Mouse (Mus musculus) lung, embryonic 16.5 days (tissue): ENCODE data around the gene Ifi35. TPM values are rescaled to one million over a fixed set of nuclear protein-coding genes. Genes with fewer than 3 reads are reported as not detected.

Source experiments
- ATAC-seq: fragments of 200-750 bp; cut with Nextera tagmentation; 2 replicates; pipeline ENCODE4 v1.8.0; 2017; ENCODE audit warnings: low read depth, mild to moderate bottlenecking, moderate library complexity
- H3K27ac ChIP-seq: fragments of 300-500 bp; sonication (generic); 2 replicates; pipeline ENCODE4 v1.5.1; 2014; ENCODE audit warnings: mild to moderate bottlenecking, control low read depth, low read length
- H3K27me3 ChIP-seq: fragments of 300-500 bp; sonication (generic); 2 replicates; pipeline ENCODE4 v1.6.1; 2014; ENCODE audit warnings: low read depth, low read length, mixed read lengths; ENCODE audit not compliant: control insufficient read depth, insufficient read depth
- H3K36me3 ChIP-seq: fragments of 300-500 bp; sonication (generic); 2 replicates; pipeline ENCODE4 v1.6.1; 2014; ENCODE audit warnings: low read length; ENCODE audit not compliant: control insufficient read depth, insufficient read depth
- H3K4me1 ChIP-seq: fragments of 300-500 bp; sonication (generic); replicated peaks from 2 replicates; pipeline ENCODE4 v1.6.1; 2014; ENCODE audit warnings: low read length, mixed read lengths; ENCODE audit not compliant: control insufficient read depth, insufficient read depth
- H3K4me2 ChIP-seq: fragments of 300-500 bp; sonication (generic); 2 replicates; pipeline ENCODE4 v1.6.1; 2014; ENCODE audit warnings: low read depth, low read length, control low read depth
- H3K4me3 ChIP-seq: fragments of 300-500 bp; sonication (generic); 2 replicates; pipeline ENCODE4 v1.5.1; 2014; ENCODE audit warnings: mild to moderate bottlenecking, low read length, control low read depth
- H3K9ac ChIP-seq: fragments of 300-500 bp; sonication (generic); 2 replicates; pipeline ENCODE4 v1.6.1; 2014; ENCODE audit warnings: low read length, control low read depth
- H3K9me3 ChIP-seq: fragments of 300-500 bp; sonication (generic); 2 replicates; pipeline ENCODE4 v1.6.1; 2016; ENCODE audit warnings: low read length; ENCODE audit not compliant: control insufficient read depth
- WGBS: fragments of 180-500 bp; shearing (Covaris S2); extraction: QIAGEN DNeasy Blood & Tissue Kit; methylation state at CpG from one replicate; pipeline ENCODE4 v1.1.7; 2014; 5-methylcytosine and 5-hydroxymethylcytosine counted together
- polyA plus RNA-seq: library from polyadenylated mRNA; unstranded; fragments of >200 nt; fragmentation: Nextera tagmentation; extraction: Ambion mirVana; gene quantifications from 2 replicates; pipeline ENCODE4 v1.2.1, GENCODE M21; 2015

The Ifi35 gene
- polyA plus RNA-seq, 1 experiment from 2014 or later, result 27.3 TPM

GRCm38 (mm10) chr11:101480912-101481311, 32.7 kb downstream of the Ifi35 start:
- no peaks in the 10 kb centered on the region for H3K36me3 ChIP-seq
- H3K27ac ChIP-seq, result no peak overlapping the region
- no peak for ATAC-seq
- H3K27me3 ChIP-seq, result no peaks in the 10 kb centered on the region
- WGBS, result 13% methylated on average over 6 of the region's 6 CpGs
- H3K9me3 ChIP-seq, result no peaks in the 10 kb centered on the region
- no peak overlapping the region for H3K4me3 ChIP-seq
- no peak overlapping the region for H3K9ac ChIP-seq
- no peak overlapping the region for H3K4me2 ChIP-seq
- H3K4me1 ChIP-seq, result peaks cover 8% of the 10 kb centered on the region

DNA sequence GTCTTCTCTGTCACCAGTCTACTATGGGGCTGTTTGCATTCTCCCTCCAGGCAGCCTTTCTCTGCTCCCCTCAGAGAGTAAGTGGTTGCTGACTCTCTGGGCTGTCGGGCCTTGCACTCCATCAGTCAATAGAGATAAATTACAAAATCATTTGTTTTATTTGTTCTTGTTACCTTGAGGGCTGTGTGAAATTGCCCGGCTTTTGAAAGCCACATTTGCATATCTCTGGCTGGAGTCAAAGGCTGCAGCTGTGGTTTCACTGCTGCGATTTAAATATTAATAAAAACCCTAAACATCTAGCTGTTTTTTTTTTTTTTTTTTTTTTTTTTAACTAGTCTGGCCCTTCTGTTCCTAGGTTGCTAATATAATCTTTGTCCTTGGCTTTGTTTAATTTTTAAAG, 35.6 kb downstream of the Ifi35 start:
- no peak overlapping the region for H3K9ac ChIP-seq
- 23% methylated on average over 3 of the region's 3 CpGs for WGBS
- H3K36me3 ChIP-seq, result 0 out of 2 replicates have a peak, but pooled peaks cover 3% of the 10 kb centered on the region
- no peak overlapping the region for H3K4me2 ChIP-seq
- H3K4me3 ChIP-seq, result no peak overlapping the region
- H3K4me1 ChIP-seq, result peaks cover 7% of the 10 kb centered on the region
- no peak overlapping the region for H3K27ac ChIP-seq
- H3K9me3 ChIP-seq, result no peaks in the 10 kb centered on the region
- ATAC-seq, result no peak
- H3K27me3 ChIP-seq, result no peaks in the 10 kb centered on the region

GRCm38 (mm10) chr11:101484245-101484644, 36.0 kb downstream of the Ifi35 start:
- no peak for ATAC-seq
- H3K9ac ChIP-seq, result no peak overlapping the region
- WGBS, result 54% methylated on average over 6 of the region's 6 CpGs
- H3K27ac ChIP-seq, result no peak overlapping the region
- no peaks in the 10 kb centered on the region for H3K9me3 ChIP-seq
- H3K4me1 ChIP-seq, result peaks cover 2% of the 10 kb centered on the region
- no peaks in the 10 kb centered on the region for H3K27me3 ChIP-seq
- H3K36me3 ChIP-seq, result 0 out of 2 replicates have a peak, but pooled peaks cover 3% of the 10 kb centered on the region
- H3K4me2 ChIP-seq, result no peak overlapping the region
- H3K4me3 ChIP-seq, result no peak overlapping the region

- Histone ChIP-seq H3K4me2 (no peak overlapping the region), H3K4me3 (no peak overlapping the region), H3K4me1 (no peaks in the 10 kb centered on the region), H3K27me3 (no peaks in the 10 kb centered on the region), H3K9ac (no peak overlapping the region), H3K9me3 (no peaks in the 10 kb centered on the region), H3K27ac (no peak overlapping the region), H3K36me3 (0 out of 2 replicates have a peak, but pooled peaks cover 3% of the 10 kb centered on the region)
- WGBS, result 76% methylated on average over 7 of the region's 7 CpGs
- no peak for ATAC-seq
Observed at GRCm38 (mm10) chr11:101484814-101485213, 36.6 kb downstream of the Ifi35 start.

- no peak overlapping the region for H3K9ac ChIP-seq
- H3K27me3 ChIP-seq, result no peaks in the 10 kb centered on the region
- H3K36me3 ChIP-seq, result 0 out of 2 replicates have a peak, but pooled peaks cover 3% of the 10 kb centered on the region
- H3K27ac ChIP-seq, result no peak overlapping the region
- WGBS, result 42% methylated on average over 6 of the region's 6 CpGs
- H3K4me1 ChIP-seq, result no peaks in the 10 kb centered on the region
- no peak overlapping the region for H3K4me2 ChIP-seq
- no peaks in the 10 kb centered on the region for H3K9me3 ChIP-seq
- H3K4me3 ChIP-seq, result no peak overlapping the region
- ATAC-seq, result no peak
Observed at GRCm38 (mm10) chr11:101485509-101486028, 37.4 kb downstream of the Ifi35 start.

DNA sequence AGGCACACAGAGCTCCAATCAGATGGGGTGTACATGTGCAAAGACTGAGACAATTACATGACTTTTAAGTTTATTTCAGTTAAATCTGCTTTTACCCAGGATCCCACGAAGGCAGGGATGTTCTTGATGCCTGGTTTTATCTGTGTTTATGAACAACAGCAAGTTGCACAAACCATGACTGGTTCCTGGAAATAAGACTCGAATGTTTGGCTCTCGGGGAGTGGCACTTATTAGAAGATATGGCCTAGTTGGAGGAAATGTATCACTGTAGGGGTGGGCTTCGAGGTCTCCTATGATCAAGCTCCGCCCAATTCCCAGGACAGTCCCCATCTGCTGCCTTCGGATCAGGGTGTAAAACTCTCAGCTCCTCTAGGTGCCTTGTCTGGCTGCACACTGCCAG, 37.9 kb downstream of the Ifi35 start:
- 0 out of 2 replicates have a peak, but pooled peaks cover 3% of the 10 kb centered on the region for H3K36me3 ChIP-seq
- H3K4me2 ChIP-seq, result no peak overlapping the region
- no peak for ATAC-seq
- no peak overlapping the region for H3K27ac ChIP-seq
- H3K27me3 ChIP-seq, result no peaks in the 10 kb centered on the region
- no peak overlapping the region for H3K9ac ChIP-seq
- 61% methylated on average over 6 of the region's 6 CpGs for WGBS
- H3K4me1 ChIP-seq, result no peaks in the 10 kb centered on the region
- no peak overlapping the region for H3K4me3 ChIP-seq
- no peaks in the 10 kb centered on the region for H3K9me3 ChIP-seq

DNA sequence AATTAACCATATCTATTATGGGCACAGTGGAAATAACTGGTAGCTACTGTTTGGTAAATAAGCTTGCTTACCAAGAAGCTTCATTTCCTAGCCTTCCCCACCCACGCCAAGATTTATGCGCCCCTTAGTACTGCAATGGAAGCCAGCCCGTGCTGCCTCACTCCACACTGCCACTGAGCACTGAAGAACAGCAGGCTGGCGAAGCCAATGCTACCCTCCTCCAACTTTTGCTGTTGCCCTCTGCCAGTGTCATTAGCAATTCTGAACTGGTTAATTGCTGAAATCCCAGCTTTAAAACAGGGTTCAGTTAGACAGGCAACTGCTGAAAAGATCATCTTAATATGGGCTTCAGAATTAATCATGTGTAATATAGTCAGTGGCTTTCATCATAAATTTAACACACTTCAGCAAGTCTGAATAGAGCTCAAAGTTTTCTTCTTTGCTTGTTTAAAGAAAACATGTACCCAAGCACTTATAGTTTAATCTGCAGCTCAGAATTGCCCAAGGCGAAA, 58.1 kb downstream of the Ifi35 start:
- peaks cover 26% of the 10 kb centered on the region for H3K36me3 ChIP-seq
- no peak for ATAC-seq
- WGBS, result 88% methylated on average over 5 of the region's 5 CpGs

DNA sequence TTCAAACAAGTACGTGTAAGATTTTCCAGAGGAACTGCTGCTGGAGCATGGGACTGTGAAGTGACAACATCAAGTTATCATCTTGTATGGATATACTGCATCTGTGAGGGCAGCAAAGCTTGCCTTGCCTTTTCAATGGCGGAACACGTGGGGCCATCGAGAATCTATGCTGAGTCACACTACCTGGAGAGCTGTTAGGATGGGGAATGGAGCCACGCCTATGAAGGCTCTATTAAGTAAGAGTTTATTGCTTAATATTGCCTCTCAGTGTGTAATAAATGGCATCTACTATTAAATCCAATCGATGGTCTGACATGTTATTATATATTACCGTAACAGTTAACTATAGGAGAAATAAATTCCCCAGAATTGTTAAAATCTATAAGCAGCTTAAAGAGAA, 58.9 kb downstream of the Ifi35 start:
- no peak overlapping the region for H3K4me3 ChIP-seq
- H3K4me1 ChIP-seq, result no peaks in the 10 kb centered on the region
- 91% methylated on average over 7 of the region's 7 CpGs for WGBS
- peaks cover 26% of the 10 kb centered on the region for H3K36me3 ChIP-seq
- no peak overlapping the region for H3K9ac ChIP-seq
- no peaks in the 10 kb centered on the region for H3K27me3 ChIP-seq
- no peak overlapping the region for H3K27ac ChIP-seq
- H3K9me3 ChIP-seq, result no peaks in the 10 kb centered on the region
- no peak for ATAC-seq
- no peak overlapping the region for H3K4me2 ChIP-seq

More for the DNA sequence above, 58.1 kb downstream of the Ifi35 start:
- no peaks in the 10 kb centered on the region for H3K9me3 ChIP-seq
- H3K27ac ChIP-seq, result no peak overlapping the region
- H3K9ac ChIP-seq, result no peak overlapping the region
- H3K4me1 ChIP-seq, result no peaks in the 10 kb centered on the region
- H3K27me3 ChIP-seq, result no peaks in the 10 kb centered on the region
- H3K4me2 ChIP-seq, result no peak overlapping the region
- H3K4me3 ChIP-seq, result no peak overlapping the region
